Comparison of ENCODE assay signal across 16 mouse cellular contexts in the genomic region with DNA sequence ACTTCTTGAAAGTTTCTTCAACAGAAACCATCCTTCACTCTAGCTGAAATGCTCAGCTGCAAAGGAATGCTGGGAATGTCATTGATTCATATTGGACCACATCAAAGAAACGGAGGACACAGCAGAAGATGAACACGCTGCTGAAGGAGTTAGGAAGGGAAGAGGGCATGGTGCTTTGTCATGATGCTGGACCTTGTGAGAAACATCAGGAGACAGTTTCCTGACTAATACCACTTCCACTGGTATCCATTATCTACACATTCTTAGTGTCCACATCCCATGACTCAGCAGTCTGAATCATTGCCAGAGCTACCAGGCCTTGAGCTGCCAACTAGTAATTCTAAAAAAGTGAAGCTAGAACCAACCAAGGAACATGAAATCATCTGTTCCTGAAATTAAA. TPM values are rescaled to one million over a fixed set of nuclear protein-coding genes. Genes with fewer than 3 reads are reported as not detected.
A peak's percentile ranks its signal among the peaks of the same experiment; 100 is the strongest.
DNase-seq lines count a peak whose midpoint lies in the region; ATAC-seq and TF ChIP-seq lines count a peak whose summit lies in the region.
"Had no signal": no experiment of that assay in that cellular context is flagged by ENCODE, and none has a peak within 500 bp of the region (broad histone marks: within the 10 kb centered on the region; RNA-seq: fewer than 3 reads in every experiment).

No protein-coding gene starts in this region.

- no peak overlapping the region for H3K4me2 ChIP-seq in liver, embryonic 14.5 days (ENCODE audit: low read depth)
- H3K4me2 ChIP-seq in hindbrain, embryonic 11.5 days (replicated peaks; ENCODE audit: low read depth, low read length), result no peak overlapping the region
- H3K4me2 ChIP-seq: embryonic facial prominence, embryonic 12.5 days; forebrain, embryonic 15.5 days; heart, embryonic 15.5 days; kidney, embryonic 15.5 days; limb, embryonic 12.5 days had no signal

- peak; percentile 39 for TF ChIP-seq EP300 in liver, embryonic 14.5 days (IDR thresholded peaks at IDR 0.05; ENCODE audit: low read depth)

- no peaks in the 10 kb centered on the region for H3K36me3 ChIP-seq in liver, embryonic 14.5 days (replicated peaks; ENCODE audit: control insufficient read depth, insufficient read depth, low read depth)
- no peaks in the 10 kb centered on the region for H3K36me3 ChIP-seq in hindbrain, embryonic 11.5 days (ENCODE audit: control insufficient read depth, insufficient read depth, low read length)
- H3K36me3 ChIP-seq: embryonic facial prominence, embryonic 12.5 days; forebrain, embryonic 15.5 days; heart, embryonic 15.5 days; kidney, embryonic 15.5 days; limb, embryonic 12.5 days had no signal

- peaks cover 20 to 25% of the 10 kb centered on the region in 2 experiments for H3K4me1 ChIP-seq in liver, embryonic 14.5 days (replicated peaks; ENCODE audit: control insufficient read depth in 2 of 2, insufficient read depth in 2 of 2, low read length in 1 of 2)
- no peaks in the 10 kb centered on the region for H3K4me1 ChIP-seq in hindbrain, embryonic 11.5 days (replicated peaks; ENCODE audit: control insufficient read depth, insufficient read depth, low read length)
- H3K4me1 ChIP-seq: embryonic facial prominence, embryonic 12.5 days; forebrain, embryonic 15.5 days; heart, embryonic 15.5 days; limb, embryonic 12.5 days had no signal

- no peak overlapping the region for H3K4me3 ChIP-seq in liver, embryonic 14.5 days (ENCODE audit: insufficient read depth in 1 of 2, low read depth in 2 of 2, low read length in 2 of 2)
- no peak overlapping the region for H3K4me3 ChIP-seq in hindbrain, embryonic 11.5 days (ENCODE audit: low read depth, low read length)
- H3K4me3 ChIP-seq: embryonic facial prominence, embryonic 12.5 days; forebrain, embryonic 15.5 days; heart, embryonic 15.5 days; kidney, embryonic 15.5 days; limb, embryonic 12.5 days had no signal

- H3K27ac ChIP-seq in liver, embryonic 14.5 days, result no peak overlapping the region
- no peak overlapping the region for H3K27ac ChIP-seq in hindbrain, embryonic 11.5 days (ENCODE audit: low read depth, low read length)
- H3K27ac ChIP-seq: embryonic facial prominence, embryonic 12.5 days; forebrain, embryonic 15.5 days; heart, embryonic 15.5 days; hindbrain, postnatal 0 days; kidney, embryonic 15.5 days; limb, embryonic 12.5 days had no signal

- ATAC-seq in liver, embryonic 14.5 days (ENCODE audit: insufficient read depth), result peak; percentile 77
- no peak for ATAC-seq in cerebellum, adult (ENCODE audit: insufficient number of reproducible peaks, low FRiP score, low TSS enrichment)
- ATAC-seq in hindbrain, embryonic 11.5 days (ENCODE audit: low FRiP score), result no peak
- ATAC-seq: forebrain, embryonic 15.5 days; hindbrain, postnatal 0 days had no signal

- WGBS in liver, embryonic 14.5 days (ENCODE audit: insufficient replicate concordance), result 59% methylated on average over 2 of the region's 2 CpGs
- 85% methylated on average over 2 of the region's 2 CpGs for WGBS in hindbrain, embryonic 11.5 days

- no peak overlapping the region for H3K9ac ChIP-seq in liver, embryonic 14.5 days (replicated peaks)
- H3K9ac ChIP-seq in hindbrain, embryonic 11.5 days (ENCODE audit: low read depth, low read length), result no peak overlapping the region
- H3K9ac ChIP-seq: embryonic facial prominence, embryonic 12.5 days; forebrain, embryonic 15.5 days; heart, embryonic 15.5 days; kidney, embryonic 15.5 days; limb, embryonic 12.5 days had no signal

- no peaks in the 10 kb centered on the region for H3K9me3 ChIP-seq in liver, embryonic 14.5 days (ENCODE audit: control insufficient read depth, low read length)
- H3K9me3 ChIP-seq in hindbrain, embryonic 11.5 days (ENCODE audit: control insufficient read depth, low read length), result no peaks in the 10 kb centered on the region
- H3K9me3 ChIP-seq: embryonic facial prominence, embryonic 12.5 days; forebrain, embryonic 15.5 days; heart, embryonic 15.5 days; kidney, embryonic 15.5 days; limb, embryonic 12.5 days had no signal

- DNase-seq in 416B (ENCODE audit: low read depth) (peak; percentile 95), MN1 (ENCODE audit: low spot score) (peak; percentile 59)
- peak; percentile 65 for DNase-seq in brain, adult 2 months (ENCODE audit: low read depth, low spot score)
- DNase-seq in liver, embryonic 14.5 days (ENCODE audit: low read depth in 3 of 3, low spot score in 3 of 3), result peak in 2 of 3 experiments; percentile 52 to 62
- no peak for DNase-seq in hindbrain, embryonic 11.5 days (ENCODE audit: low spot score)
- no peak for DNase-seq in layer of hippocampus, adult 8-10 months (ENCODE audit: low spot score in 2 of 2)
- DNase-seq: cerebellum, adult 9-10 months; gastrocnemius, postnatal 14 days; lung, postnatal 36 days had no signal

- TF ChIP-seq CTCF in liver, embryonic 14.5 days (IDR thresholded peaks at IDR 0.05; ENCODE audit: low read depth), result no peak

- no peaks in the 10 kb centered on the region for H3K27me3 ChIP-seq in liver, embryonic 14.5 days (ENCODE audit: control insufficient read depth, insufficient read depth, low read length)
- no peaks in the 10 kb centered on the region for H3K27me3 ChIP-seq in hindbrain, embryonic 11.5 days (ENCODE audit: control insufficient read depth, insufficient read depth, low read length)
- H3K27me3 ChIP-seq: embryonic facial prominence, embryonic 12.5 days; forebrain, embryonic 15.5 days; heart, embryonic 15.5 days; kidney, embryonic 15.5 days; limb, embryonic 12.5 days had no signal

RNA-seq across cellular contexts. Expression of gene Gtdc1, which starts 41.8 kb away (rescaled TPM):
- polyA plus RNA-seq in liver, embryonic 14.5 days (2012; rRNA removed), result 3.3 and 5.8 TPM in 2 replicates
- polyA plus RNA-seq in liver, embryonic 14.5 days (2014; fragmentation: Nextera tagmentation; extraction: Ambion mirVana), result 3.6 and 4.2 TPM in 2 replicates
- 16.6 and 17.3 TPM in 2 replicates for polyA plus RNA-seq in hindbrain, embryonic 11.5 days (2014; fragmentation: Nextera tagmentation; extraction: Ambion mirVana)
- total RNA-seq in layer of hippocampus, adult 8-10 months (2022), result 10 to 100 TPM; 66.9 to 69.6 (median 68.6) TPM

Comparison
In these comparisons a context has a peak if more than half of its experiments do, and no peak if none do; other contexts are left out.
1. DNase-seq: peak in 416B (single experiment), MN1 (single experiment), brain, adult 2 months (single experiment) and liver, embryonic 14.5 days (2 of 3); none in hindbrain, embryonic 11.5 days (single experiment) and layer of hippocampus, adult 8-10 months (0 of 2).